Mouse (Mus musculus): ENCODE measurements around the gene Tmed2.

DNA sequence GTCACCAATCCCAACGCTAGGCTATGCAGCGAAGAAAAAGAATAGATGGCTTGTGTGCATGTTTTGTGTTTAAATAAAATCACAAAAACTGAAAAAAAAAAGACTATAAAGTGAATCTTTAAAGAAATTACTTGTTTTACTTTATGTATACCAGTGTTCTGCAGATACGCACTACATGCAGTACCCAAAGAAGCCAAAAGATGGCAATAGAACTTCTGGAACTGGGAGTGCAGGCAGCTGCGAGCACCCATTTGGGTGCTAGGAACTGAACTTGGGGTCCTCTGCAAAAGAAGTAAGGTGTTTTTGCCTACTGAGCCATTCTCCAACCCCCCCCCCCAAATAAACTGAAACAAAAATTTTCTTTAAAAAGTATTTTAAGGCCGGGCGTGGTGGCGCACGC is 17.5 kb upstream of the Tmed2 start:
- TF ChIP-seq CTCF (IDR thresholded peaks at IDR 0.05; ENCODE audit: low read depth) (peak; percentile 54), EP300 (optimal IDR thresholded peaks at IDR 0.05) (no peak)

Data from stomach, postnatal 0 days (tissue).